Mouse (Mus musculus) limb, embryonic 13.5 days (tissue): Measurements from ENCODE around the gene Uts2. TPM values are rescaled to one million over a fixed set of nuclear protein-coding genes. Genes with fewer than 3 reads are reported as not detected.
A peak's percentile ranks its signal among the peaks of the same experiment; 100 is the strongest.

ENCODE experiments used
- ATAC-seq: fragments of 200-750 bp; cut with Nextera tagmentation; 2 replicates; pipeline ENCODE4 v1.8.0; 2017; ENCODE audit warnings: low read depth, moderate number of reproducible peaks, moderate TSS enrichment; ENCODE audit not compliant: low FRiP score
- H3K27ac ChIP-seq: fragments of 300-500 bp; sonication (generic); 2 replicates; pipeline ENCODE4 v1.5.1; 2015; ENCODE audit warnings: inconsistent platforms, mild to moderate bottlenecking, moderate library complexity
- H3K27me3 ChIP-seq: fragments of 300-500 bp; sonication (generic); 2 replicates; pipeline ENCODE4 v1.6.1; 2015; ENCODE audit warnings: mild to moderate bottlenecking, inconsistent platforms
- H3K36me3 ChIP-seq: fragments of 300-500 bp; sonication (generic); 2 replicates; pipeline ENCODE4 v1.6.1; 2015; ENCODE audit warnings: inconsistent platforms, mild to moderate bottlenecking, moderate library complexity
- H3K4me1 ChIP-seq: fragments of 300-500 bp; sonication (generic); 2 replicates; pipeline ENCODE4 v1.6.1; 2015; ENCODE audit warnings: inconsistent platforms
- H3K4me2 ChIP-seq: fragments of 300-500 bp; sonication (generic); replicated peaks from 2 replicates; pipeline ENCODE4 v1.6.1; 2015; ENCODE audit warnings: inconsistent platforms, mild to moderate bottlenecking, moderate library complexity
- H3K4me3 ChIP-seq: fragments of 300-500 bp; sonication (generic); 2 replicates; pipeline ENCODE4 v1.5.1; 2015; ENCODE audit warnings: moderate library complexity, mild to moderate bottlenecking, inconsistent platforms
- H3K9ac ChIP-seq: fragments of 300-500 bp; sonication (generic); 2 replicates; pipeline ENCODE4 v1.6.1; 2015; ENCODE audit warnings: mild to moderate bottlenecking, inconsistent platforms
- H3K9me3 ChIP-seq: fragments of 300-500 bp; sonication (generic); 2 replicates; pipeline ENCODE4 v1.6.1; 2016; ENCODE audit warnings: inconsistent platforms
- WGBS: fragments of 180-500 bp; shearing (Covaris S2); methylation state at CpG from one replicate; pipeline ENCODE4 v1.1.7; 2015; 5-methylcytosine and 5-hydroxymethylcytosine counted together
- polyA plus RNA-seq: library from polyadenylated mRNA; unstranded; fragments of >200 nt; fragmentation: Nextera tagmentation; extraction: Ambion mirVana; gene quantifications from 2 replicates; pipeline ENCODE4 v1.2.1, GENCODE M21; 2015

Gene Uts2
- polyA plus RNA-seq, 1 experiment from 2014 or later: not detected

- Histone ChIP-seq H3K36me3 (peaks cover 35% of the 10 kb centered on the region), H3K9ac (no peak overlapping the region), H3K4me2 (no peak overlapping the region), H3K27me3 (no peaks in the 10 kb centered on the region), H3K9me3 (no peaks in the 10 kb centered on the region), H3K27ac (no peak overlapping the region), H3K4me1 (no peaks in the 10 kb centered on the region), H3K4me3 (no peak overlapping the region)
- ATAC-seq: no peak
- WGBS: 92% methylated on average over 9 of the region's 9 CpGs
Observed at GRCm38 (mm10) chr4:151024152-151024551, 27.3 kb downstream of the Uts2 start.

- H3K4me2 ChIP-seq: no peak overlapping the region
- H3K27ac ChIP-seq: no peak overlapping the region
- no peak overlapping the region for H3K4me3 ChIP-seq
- peak; percentile 40; the same call in 1 of the 2 replicates for ATAC-seq
- no peaks in the 10 kb centered on the region for H3K9me3 ChIP-seq
- H3K4me1 ChIP-seq: no peaks in the 10 kb centered on the region
- no peaks in the 10 kb centered on the region for H3K27me3 ChIP-seq
- peaks cover 29% of the 10 kb centered on the region for H3K36me3 ChIP-seq
- WGBS: 50% methylated on average over 6 of the region's 6 CpGs
- no peak overlapping the region for H3K9ac ChIP-seq
Observed at GRCm38 (mm10) chr4:151027001-151027400, 30.1 kb downstream of the Uts2 start.

GRCm38 (mm10) chr4:151036521-151036920 lies 39.6 kb downstream of the Uts2 start:
- Histone ChIP-seq H3K9me3 (no peaks in the 10 kb centered on the region), H3K4me2 (no peak overlapping the region), H3K9ac (no peak overlapping the region), H3K4me3 (no peak overlapping the region), H3K36me3 (peaks cover 9% of the 10 kb centered on the region; the same call in 1 of the 2 replicates), H3K27me3 (no peaks in the 10 kb centered on the region), H3K27ac (no peak overlapping the region), H3K4me1 (peaks cover 1% of the 10 kb centered on the region; the same call in 1 of the 2 replicates)
- WGBS: 91% methylated on average over 7 of the region's 7 CpGs
- no peak for ATAC-seq

GRCm38 (mm10) chr4:151037800-151038199 lies 40.9 kb downstream of the Uts2 start:
- no peak for ATAC-seq
- H3K4me1 ChIP-seq: peaks cover 3% of the 10 kb centered on the region; the same call in 1 of the 2 replicates
- no peak overlapping the region for H3K9ac ChIP-seq
- H3K4me2 ChIP-seq: no peak overlapping the region
- WGBS: 88% methylated on average over 11 of the region's 11 CpGs
- no peaks in the 10 kb centered on the region for H3K9me3 ChIP-seq
- H3K27me3 ChIP-seq: no peaks in the 10 kb centered on the region
- H3K27ac ChIP-seq: no peak overlapping the region
- H3K36me3 ChIP-seq: peaks cover 9% of the 10 kb centered on the region; the same call in 1 of the 2 replicates
- no peak overlapping the region for H3K4me3 ChIP-seq

- no peak for ATAC-seq
- H3K9me3 ChIP-seq: no peaks in the 10 kb centered on the region
- H3K36me3 ChIP-seq: peaks cover 5% of the 10 kb centered on the region
- H3K4me3 ChIP-seq: no peak overlapping the region
- 74% methylated on average over 5 of the region's 5 CpGs for WGBS
- peaks cover 19% of the 10 kb centered on the region for H3K4me1 ChIP-seq
- no peaks in the 10 kb centered on the region for H3K27me3 ChIP-seq
- no peak overlapping the region for H3K4me2 ChIP-seq
- H3K27ac ChIP-seq: no peak overlapping the region
- no peak overlapping the region for H3K9ac ChIP-seq
Observed at GRCm38 (mm10) chr4:151041506-151041905, 44.6 kb downstream of the Uts2 start.

GRCm38 (mm10) chr4:151043281-151043680 lies 46.4 kb downstream of the Uts2 start:
- H3K4me2 ChIP-seq: peak overlapping the region; percentile 98
- 41% methylated on average over 5 of the region's 5 CpGs for whole genome bisulfite sequencing
- H3K27ac ChIP-seq: no peak overlapping the region
- H3K9ac ChIP-seq: 0 out of 2 replicates have a peak overlapping the region, but pooled peaks have one; percentile 76
- H3K36me3 ChIP-seq: peaks cover 16% of the 10 kb centered on the region
- ATAC-seq: no peak
- peak overlapping the region; percentile 64 for H3K4me3 ChIP-seq
- peaks cover 19% of the 10 kb centered on the region for H3K4me1 ChIP-seq
- H3K9me3 ChIP-seq: no peaks in the 10 kb centered on the region
- no peaks in the 10 kb centered on the region for H3K27me3 ChIP-seq

GRCm38 (mm10) chr4:151044037-151044943 lies 47.4 kb downstream of the Uts2 start, which contains the start of gene Per3:
Gene Per3 (minus strand): TSS chr4:151044665.
- Histone ChIP-seq H3K36me3 (peaks cover 26% of the 10 kb centered on the region), H3K9me3 (no peaks in the 10 kb centered on the region), H3K27me3 (no peaks in the 10 kb centered on the region), H3K4me3 (peak within 1 kb of the TSS; percentile 64), H3K27ac (peak within 1 kb of the TSS; percentile 72; the same call in 1 of the 2 replicates), H3K9ac (peak within 1 kb of the TSS; percentile 76), H3K4me1 (peaks cover 19% of the 10 kb centered on the region), H3K4me2 (peak within 1 kb of the TSS; percentile 98)
- peak; percentile 98 for ATAC-seq
- WGBS: under 1% methylated on average over 54 of the region's 79 CpGs

GRCm38 (mm10) chr4:151044944-151045570 lies 48.2 kb downstream of the Uts2 start:
- Histone ChIP-seq H3K27me3 (no peaks in the 10 kb centered on the region), H3K4me1 (peaks cover 19% of the 10 kb centered on the region), H3K9me3 (no peaks in the 10 kb centered on the region), H3K4me3 (peak overlapping the region; percentile 64), H3K9ac (peak overlapping the region; percentile 51), H3K4me2 (peak overlapping the region; percentile 98), H3K36me3 (peaks cover 34% of the 10 kb centered on the region), H3K27ac (no peak overlapping the region)
- WGBS: 4% methylated on average over 21 of the region's 21 CpGs
- no peak for ATAC-seq

- H3K27me3 ChIP-seq: no peaks in the 10 kb centered on the region
- H3K9ac ChIP-seq: no peak overlapping the region
- H3K27ac ChIP-seq: no peak overlapping the region
- H3K4me1 ChIP-seq: peaks cover 17% of the 10 kb centered on the region
- no peak overlapping the region for H3K4me3 ChIP-seq
- 90% methylated on average over 3 of the region's 3 CpGs for WGBS
- ATAC-seq: no peak
- H3K4me2 ChIP-seq: no peak overlapping the region
- H3K9me3 ChIP-seq: no peaks in the 10 kb centered on the region
- peaks cover 46% of the 10 kb centered on the region for H3K36me3 ChIP-seq
Observed at GRCm38 (mm10) chr4:151046524-151046923, 49.6 kb downstream of the Uts2 start.

- WGBS: 88% methylated on average over 1 of the region's 1 CpGs
- peaks cover 78% of the 10 kb centered on the region for H3K36me3 ChIP-seq
- ATAC-seq: no peak
Observed at GRCm38 (mm10) chr4:151051162-151051561, 54.3 kb downstream of the Uts2 start.

More at GRCm38 (mm10) chr4:151051162-151051561, 54.3 kb downstream of the Uts2 start:
- H3K27me3 ChIP-seq: no peaks in the 10 kb centered on the region
- H3K4me1 ChIP-seq: 0 out of 2 replicates have a peak, but pooled peaks cover 1% of the 10 kb centered on the region
- H3K9me3 ChIP-seq: no peaks in the 10 kb centered on the region
- H3K4me2 ChIP-seq: no peak overlapping the region
- no peak overlapping the region for H3K4me3 ChIP-seq
- no peak overlapping the region for H3K27ac ChIP-seq
- no peak overlapping the region for H3K9ac ChIP-seq
